Mouse (Mus musculus): ENCODE data around the gene Gm42906. TPM values are rescaled to one million over a fixed set of nuclear protein-coding genes. Genes with fewer than 3 reads are reported as not detected.

The Gm42906 gene
- polyA plus RNA-seq, 1 experiment from 2014 or later, result not detected

- Histone ChIP-seq H3K27ac (ENCODE audit: low read depth) (peak overlapping the region; percentile 61; the same call in 1 of the 2 replicates), H3K9me3 (ENCODE audit: low read length) (no peaks in the 10 kb centered on the region), H3K4me2 (ENCODE audit: low read depth, low read length) (peak overlapping the region; percentile 19; the same call in 1 of the 2 replicates), H3K4me3 (ENCODE audit: low read depth, low read length) (no peak overlapping the region), H3K36me3 (replicated peaks; ENCODE audit: insufficient read depth, low read length) (no peaks in the 10 kb centered on the region), H3K4me1 (ENCODE audit: insufficient read depth) (0 out of 2 replicates have a peak, but pooled peaks cover 9% of the 10 kb centered on the region), H3K9ac (replicated peaks) (no peak overlapping the region), H3K27me3 (ENCODE audit: insufficient read depth, low read length) (no peaks in the 10 kb centered on the region)
- DNase-seq (peak; percentile 31), ATAC-seq (peak; percentile 59)
- WGBS (ENCODE audit: insufficient replicate concordance), result 61% methylated on average over 8 of the region's 8 CpGs
- TF ChIP-seq EP300 (IDR thresholded peaks at IDR 0.05; ENCODE audit: low read depth), result no peak
Measured at GRCm38 (mm10) chr5:151135078-151135826, 292.7 kb downstream of the Gm42906 start.

- ATAC-seq, result no peak
- 86% methylated on average over 4 of the region's 4 CpGs for WGBS (ENCODE audit: insufficient replicate concordance)
- no peak overlapping the region for H3K9ac ChIP-seq (replicated peaks)
Measured at GRCm38 (mm10) chr5:151134202-151134601, 293.8 kb downstream of the Gm42906 start.

GRCm38 (mm10) chr5:151133744-151134143 is 294.2 kb downstream of the Gm42906 start:
- WGBS (ENCODE audit: insufficient replicate concordance), result 85% methylated on average over 14 of the region's 14 CpGs
- H3K27me3 ChIP-seq (ENCODE audit: insufficient read depth, low read length), result no peaks in the 10 kb centered on the region
- DNase-seq, result no peak
- H3K36me3 ChIP-seq (replicated peaks; ENCODE audit: insufficient read depth, low read length), result no peaks in the 10 kb centered on the region
- no peak overlapping the region for H3K9ac ChIP-seq (replicated peaks)
- H3K9me3 ChIP-seq (ENCODE audit: low read length), result no peaks in the 10 kb centered on the region
- H3K4me2 ChIP-seq (ENCODE audit: low read depth, low read length), result no peak overlapping the region
- no peak for ATAC-seq
- TF ChIP-seq EP300 (IDR thresholded peaks at IDR 0.05; ENCODE audit: low read depth) (no peak), CTCF (IDR thresholded peaks at IDR 0.05; ENCODE audit: low read depth) (no peak)
- 0 out of 2 replicates have a peak, but pooled peaks cover 9% of the 10 kb centered on the region for H3K4me1 ChIP-seq (ENCODE audit: insufficient read depth)
- no peak overlapping the region for H3K27ac ChIP-seq (ENCODE audit: low read depth)
- no peak overlapping the region for H3K4me3 ChIP-seq (ENCODE audit: low read depth, low read length)

More at GRCm38 (mm10) chr5:151134202-151134601, 293.8 kb downstream of the Gm42906 start:
- 0 out of 2 replicates have a peak, but pooled peaks cover 9% of the 10 kb centered on the region for H3K4me1 ChIP-seq (ENCODE audit: insufficient read depth)
- no peak overlapping the region for H3K4me2 ChIP-seq (ENCODE audit: low read depth, low read length)
- no peak overlapping the region for H3K4me3 ChIP-seq (ENCODE audit: low read depth, low read length)
- no peaks in the 10 kb centered on the region for H3K36me3 ChIP-seq (replicated peaks; ENCODE audit: insufficient read depth, low read length)
- DNase-seq, result no peak
- TF ChIP-seq CTCF (IDR thresholded peaks at IDR 0.05; ENCODE audit: low read depth) (no peak), EP300 (IDR thresholded peaks at IDR 0.05; ENCODE audit: low read depth) (no peak)
- H3K27ac ChIP-seq (ENCODE audit: low read depth), result no peak overlapping the region
- H3K27me3 ChIP-seq (ENCODE audit: insufficient read depth, low read length), result no peaks in the 10 kb centered on the region
- no peaks in the 10 kb centered on the region for H3K9me3 ChIP-seq (ENCODE audit: low read length)

- H3K4me3 ChIP-seq (ENCODE audit: low read depth, low read length), result no peak overlapping the region
- H3K27ac ChIP-seq (ENCODE audit: low read depth), result no peak overlapping the region
- no peak for ATAC-seq
- H3K9ac ChIP-seq (replicated peaks), result no peak overlapping the region
- TF ChIP-seq EP300 (IDR thresholded peaks at IDR 0.05; ENCODE audit: low read depth) (no peak), CTCF (IDR thresholded peaks at IDR 0.05; ENCODE audit: low read depth) (no peak)
- no peak for DNase-seq
- WGBS (ENCODE audit: insufficient replicate concordance), result 34% methylated on average over 2 of the region's 2 CpGs
- H3K27me3 ChIP-seq (ENCODE audit: insufficient read depth, low read length), result no peaks in the 10 kb centered on the region
- no peaks in the 10 kb centered on the region for H3K36me3 ChIP-seq (replicated peaks; ENCODE audit: insufficient read depth, low read length)
- no peaks in the 10 kb centered on the region for H3K9me3 ChIP-seq (ENCODE audit: low read length)
- H3K4me2 ChIP-seq (ENCODE audit: low read depth, low read length), result no peak overlapping the region
- no peaks in the 10 kb centered on the region for H3K4me1 ChIP-seq (ENCODE audit: insufficient read depth)
Measured at GRCm38 (mm10) chr5:151129762-151130161, 298.2 kb downstream of the Gm42906 start.

GRCm38 (mm10) chr5:151127298-151127717 is 300.7 kb downstream of the Gm42906 start:
- Histone ChIP-seq H3K27ac (ENCODE audit: low read depth) (no peak overlapping the region), H3K9ac (replicated peaks) (no peak overlapping the region), H3K4me1 (ENCODE audit: insufficient read depth) (no peaks in the 10 kb centered on the region), H3K27me3 (ENCODE audit: insufficient read depth, low read length) (no peaks in the 10 kb centered on the region), H3K36me3 (replicated peaks; ENCODE audit: insufficient read depth, low read length) (no peaks in the 10 kb centered on the region), H3K9me3 (ENCODE audit: low read length) (no peaks in the 10 kb centered on the region), H3K4me2 (ENCODE audit: low read depth, low read length) (no peak overlapping the region), H3K4me3 (ENCODE audit: low read depth, low read length) (no peak overlapping the region)
- no peak for ATAC-seq
- 34% methylated on average over 6 of the region's 6 CpGs for WGBS (ENCODE audit: insufficient replicate concordance)
- TF ChIP-seq CTCF (IDR thresholded peaks at IDR 0.05; ENCODE audit: low read depth) (no peak), EP300 (IDR thresholded peaks at IDR 0.05; ENCODE audit: low read depth) (no peak)
- no peak for DNase-seq

GRCm38 (mm10) chr5:151126608-151127005 is 301.4 kb downstream of the Gm42906 start:
- no peak overlapping the region for H3K4me3 ChIP-seq (ENCODE audit: low read depth, low read length)
- WGBS (ENCODE audit: insufficient replicate concordance), result 82% methylated on average over 10 of the region's 10 CpGs
- H3K27ac ChIP-seq (ENCODE audit: low read depth), result no peak overlapping the region
- TF ChIP-seq CTCF (IDR thresholded peaks at IDR 0.05; ENCODE audit: low read depth) (no peak), EP300 (IDR thresholded peaks at IDR 0.05; ENCODE audit: low read depth) (no peak)
- DNase-seq (no peak), ATAC-seq (no peak)
- no peaks in the 10 kb centered on the region for H3K4me1 ChIP-seq (ENCODE audit: insufficient read depth)
- no peak overlapping the region for H3K4me2 ChIP-seq (ENCODE audit: low read depth, low read length)
- H3K9me3 ChIP-seq (ENCODE audit: low read length), result no peaks in the 10 kb centered on the region
- H3K36me3 ChIP-seq (replicated peaks; ENCODE audit: insufficient read depth, low read length), result no peaks in the 10 kb centered on the region
- H3K27me3 ChIP-seq (ENCODE audit: insufficient read depth, low read length), result no peaks in the 10 kb centered on the region
- H3K9ac ChIP-seq (replicated peaks), result no peak overlapping the region

Data from liver, postnatal 0 days (tissue).